Mouse (Mus musculus): ENCODE results near the gene 4933427D14Rik.

DNA sequence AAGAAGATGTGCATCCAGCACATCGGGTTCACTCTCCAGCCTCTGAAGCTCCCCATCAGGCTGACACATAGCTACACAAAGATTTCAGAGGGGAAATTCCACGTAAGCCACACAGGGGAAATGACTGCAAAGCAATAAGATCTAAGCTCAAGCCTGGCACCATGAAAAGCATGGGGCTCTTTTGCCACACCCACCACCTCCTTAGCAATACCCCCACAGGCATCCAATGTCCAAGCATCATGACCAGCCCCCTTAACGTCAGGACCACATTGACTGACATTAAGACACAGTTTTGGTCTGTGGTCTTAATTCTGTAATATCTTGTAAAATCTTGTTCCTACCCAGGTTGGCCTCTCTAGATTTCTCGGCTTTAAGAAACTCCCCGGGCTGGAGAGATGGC lies 26.7 kb downstream of the 4933427D14Rik start:
- no peak for TF ChIP-seq CTCF (IDR thresholded peaks at IDR 0.05; ENCODE audit: low read depth)
- TF ChIP-seq EP300 (IDR thresholded peaks at IDR 0.05; ENCODE audit: low read depth): no peak

Data from heart, postnatal 0 days (tissue).